Mouse (Mus musculus): ENCODE results near the gene Opcml.

- TF ChIP-seq CTCF (conservative IDR thresholded peaks at IDR 0.05; ENCODE audit: insufficient read depth, insufficient read length, low read depth, low read length): no peak
- no peak for TF ChIP-seq POLR2A (IDR thresholded peaks at IDR 0.05; ENCODE audit: low read depth, low read length)
Measured at GRCm38 (mm10) chr9:28303659-28304058, 513.1 kb downstream of the Opcml start.
